Mouse (Mus musculus): Measurements from ENCODE around the gene Cast. TPM values are rescaled to one million over a fixed set of nuclear protein-coding genes. Genes with fewer than 3 reads are reported as not detected.

The Cast gene
- polyA plus RNA-seq, 1 experiment from 2014 or later = 14.7 TPM

GRCm38 (mm10) chr13:74806934-74807333 lies 1.7 kb downstream of the Cast start:
- no peaks in the 10 kb centered on the region for H3K9me3 ChIP-seq (ENCODE audit: control insufficient read depth, low read length)

DNA sequence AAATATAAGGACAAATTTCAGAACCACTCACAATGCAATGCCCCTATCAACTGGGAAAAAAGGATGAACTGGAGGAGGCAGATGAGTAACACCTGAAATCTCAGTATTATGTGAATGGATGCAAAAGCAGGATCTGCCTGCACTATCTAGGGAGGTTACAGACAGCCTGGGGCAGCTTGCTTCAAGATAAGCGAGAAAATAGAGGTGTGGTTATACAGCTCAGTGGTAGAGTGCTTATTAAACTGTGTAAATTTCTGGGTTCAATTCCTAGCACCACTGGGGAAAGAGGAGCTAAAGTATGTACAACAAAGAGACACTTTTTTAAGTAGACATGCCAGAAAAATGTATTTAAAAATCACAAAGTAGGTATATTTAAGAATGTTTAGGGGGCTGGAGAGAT lies 14.2 kb downstream of the Cast start:
- no peak overlapping the region for H3K4me2 ChIP-seq (ENCODE audit: low read depth, low read length, severe bottlenecking)
- H3K27ac ChIP-seq (ENCODE audit: low read depth, low read length) = no peak overlapping the region
- ATAC-seq (replicated peaks; ENCODE audit: low FRiP score) (no peak), DNase-seq (ENCODE audit: low spot score) (no peak)
- no peaks in the 10 kb centered on the region for H3K4me1 ChIP-seq (replicated peaks; ENCODE audit: control insufficient read depth, insufficient read depth, low read length)
- no peak overlapping the region for H3K9ac ChIP-seq (ENCODE audit: low read length)
- no peak overlapping the region for H3K4me3 ChIP-seq (ENCODE audit: low read depth, low read length)
- no peaks in the 10 kb centered on the region for H3K27me3 ChIP-seq (ENCODE audit: control insufficient read depth, insufficient read depth, low read length)
- H3K36me3 ChIP-seq (ENCODE audit: control insufficient read depth, insufficient read depth, low read length) = no peaks in the 10 kb centered on the region
- WGBS = 56% methylated on average over 1 of the region's 1 CpGs
- H3K9me3 ChIP-seq (ENCODE audit: control insufficient read depth, low read length) = no peaks in the 10 kb centered on the region

More at GRCm38 (mm10) chr13:74806934-74807333, 1.7 kb downstream of the Cast start:
- Histone ChIP-seq H3K36me3 (ENCODE audit: control insufficient read depth, insufficient read depth, low read length) (no peaks in the 10 kb centered on the region), H3K27me3 (ENCODE audit: control insufficient read depth, insufficient read depth, low read length) (peaks cover 3% of the 10 kb centered on the region; the same call in 1 of the 2 replicates), H3K9ac (ENCODE audit: low read length) (no peak overlapping the region), H3K4me2 (ENCODE audit: low read depth, low read length, severe bottlenecking) (peak overlapping the region; percentile 95), H3K27ac (ENCODE audit: low read depth, low read length) (no peak overlapping the region), H3K4me3 (ENCODE audit: low read depth, low read length) (no peak overlapping the region), H3K4me1 (replicated peaks; ENCODE audit: control insufficient read depth, insufficient read depth, low read length) (0 out of 2 replicates have a peak, but pooled peaks cover 2% of the 10 kb centered on the region)
- ATAC-seq (replicated peaks; ENCODE audit: low FRiP score) (no peak), DNase-seq (ENCODE audit: low spot score) (no peak)
- WGBS = 58% methylated on average over 5 of the region's 5 CpGs

GRCm38 (mm10) chr13:74787681-74788080 lies 20.9 kb downstream of the Cast start:
- no peak for ATAC-seq (replicated peaks; ENCODE audit: low FRiP score)
- Histone ChIP-seq H3K9ac (ENCODE audit: low read length) (no peak overlapping the region), H3K27me3 (ENCODE audit: control insufficient read depth, insufficient read depth, low read length) (no peaks in the 10 kb centered on the region), H3K36me3 (ENCODE audit: control insufficient read depth, insufficient read depth, low read length) (no peaks in the 10 kb centered on the region), H3K27ac (ENCODE audit: low read depth, low read length) (no peak overlapping the region), H3K4me3 (ENCODE audit: low read depth, low read length) (no peak overlapping the region), H3K4me1 (replicated peaks; ENCODE audit: control insufficient read depth, insufficient read depth, low read length) (no peaks in the 10 kb centered on the region), H3K4me2 (ENCODE audit: low read depth, low read length, severe bottlenecking) (no peak overlapping the region), H3K9me3 (ENCODE audit: control insufficient read depth, low read length) (no peaks in the 10 kb centered on the region)
- no peak for DNase-seq (ENCODE audit: low spot score)
- 0% methylated on average over 1 of the region's 1 CpGs for WGBS

DNA sequence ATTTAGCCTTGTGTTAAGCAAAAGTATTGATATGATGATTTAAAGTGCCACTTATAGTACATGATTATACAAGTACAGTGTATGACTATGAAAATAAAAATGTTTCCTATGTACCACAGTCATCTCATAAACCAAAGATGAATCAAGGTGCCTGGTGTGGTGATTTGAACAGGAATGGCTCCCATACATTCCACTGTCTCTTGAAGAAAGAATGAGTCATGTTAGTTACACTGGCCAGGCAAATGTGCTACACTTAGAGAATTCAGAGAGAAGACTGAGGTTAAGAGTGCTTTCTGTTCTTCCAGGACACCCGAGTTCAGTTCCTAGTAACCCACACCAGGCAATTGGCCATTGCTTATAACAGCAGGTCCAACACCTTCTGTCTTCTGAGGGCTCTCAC lies 36.5 kb downstream of the Cast start:
- WGBS = 84% methylated on average over 1 of the region's 1 CpGs
- Histone ChIP-seq H3K4me3 (ENCODE audit: low read depth, low read length) (no peak overlapping the region), H3K27me3 (ENCODE audit: control insufficient read depth, insufficient read depth, low read length) (no peaks in the 10 kb centered on the region), H3K4me1 (replicated peaks; ENCODE audit: control insufficient read depth, insufficient read depth, low read length) (no peaks in the 10 kb centered on the region), H3K9ac (ENCODE audit: low read length) (no peak overlapping the region), H3K36me3 (ENCODE audit: control insufficient read depth, insufficient read depth, low read length) (no peaks in the 10 kb centered on the region), H3K27ac (ENCODE audit: low read depth, low read length) (no peak overlapping the region), H3K9me3 (ENCODE audit: control insufficient read depth, low read length) (no peaks in the 10 kb centered on the region), H3K4me2 (ENCODE audit: low read depth, low read length, severe bottlenecking) (no peak overlapping the region)
- DNase-seq (ENCODE audit: low spot score) (no peak), ATAC-seq (replicated peaks; ENCODE audit: low FRiP score) (no peak)

GRCm38 (mm10) chr13:74770480-74770879 lies 38.1 kb downstream of the Cast start:
- Histone ChIP-seq H3K27me3 (ENCODE audit: control insufficient read depth, insufficient read depth, low read length) (no peaks in the 10 kb centered on the region), H3K4me3 (ENCODE audit: low read depth, low read length) (peak overlapping the region; percentile 39), H3K4me1 (replicated peaks; ENCODE audit: control insufficient read depth, insufficient read depth, low read length) (no peaks in the 10 kb centered on the region), H3K9ac (ENCODE audit: low read length) (peak overlapping the region; percentile 47), H3K27ac (ENCODE audit: low read depth, low read length) (no peak overlapping the region), H3K36me3 (ENCODE audit: control insufficient read depth, insufficient read depth, low read length) (no peaks in the 10 kb centered on the region), H3K9me3 (ENCODE audit: control insufficient read depth, low read length) (no peaks in the 10 kb centered on the region), H3K4me2 (ENCODE audit: low read depth, low read length, severe bottlenecking) (peak overlapping the region; percentile 59)
- WGBS = 1% methylated on average over 21 of the region's 21 CpGs
- peak; percentile 98 for ATAC-seq (replicated peaks; ENCODE audit: low FRiP score)
- peak; percentile 93 for DNase-seq (ENCODE audit: low spot score)

- ATAC-seq (replicated peaks; ENCODE audit: low FRiP score) = peak; percentile 49
- WGBS = 19% methylated on average over 6 of the region's 8 CpGs
- DNase-seq (ENCODE audit: low spot score) = no peak
- Histone ChIP-seq H3K4me1 (replicated peaks; ENCODE audit: control insufficient read depth, insufficient read depth, low read length) (no peaks in the 10 kb centered on the region), H3K27ac (ENCODE audit: low read depth, low read length) (no peak overlapping the region), H3K4me2 (ENCODE audit: low read depth, low read length, severe bottlenecking) (peak overlapping the region; percentile 59), H3K4me3 (ENCODE audit: low read depth, low read length) (peak overlapping the region; percentile 39), H3K9me3 (ENCODE audit: control insufficient read depth, low read length) (no peaks in the 10 kb centered on the region), H3K36me3 (ENCODE audit: control insufficient read depth, insufficient read depth, low read length) (no peaks in the 10 kb centered on the region), H3K27me3 (ENCODE audit: control insufficient read depth, insufficient read depth, low read length) (no peaks in the 10 kb centered on the region), H3K9ac (ENCODE audit: low read length) (no peak overlapping the region; the same call in 1 of the 2 replicates)
Observed at GRCm38 (mm10) chr13:74769871-74770270, 38.7 kb downstream of the Cast start.

GRCm38 (mm10) chr13:74767186-74767585 lies 41.4 kb downstream of the Cast start:
- H3K4me3 ChIP-seq (ENCODE audit: low read depth, low read length) = no peak overlapping the region
- no peak for ATAC-seq (replicated peaks; ENCODE audit: low FRiP score)

GRCm38 (mm10) chr13:74762741-74763140 lies 45.9 kb downstream of the Cast start:
- H3K27ac ChIP-seq (ENCODE audit: low read depth, low read length) = no peak overlapping the region
- H3K9me3 ChIP-seq (ENCODE audit: control insufficient read depth, low read length) = no peaks in the 10 kb centered on the region
- no peaks in the 10 kb centered on the region for H3K27me3 ChIP-seq (ENCODE audit: control insufficient read depth, insufficient read depth, low read length)
- no peaks in the 10 kb centered on the region for H3K4me1 ChIP-seq (replicated peaks; ENCODE audit: control insufficient read depth, insufficient read depth, low read length)
- H3K4me3 ChIP-seq (ENCODE audit: low read depth, low read length) = no peak overlapping the region
- 85% methylated on average over 1 of the region's 1 CpGs for WGBS
- H3K4me2 ChIP-seq (ENCODE audit: low read depth, low read length, severe bottlenecking) = no peak overlapping the region
- no peak overlapping the region for H3K9ac ChIP-seq (ENCODE audit: low read length)
- DNase-seq (ENCODE audit: low spot score) (no peak), ATAC-seq (replicated peaks; ENCODE audit: low FRiP score) (no peak)
- H3K36me3 ChIP-seq (ENCODE audit: control insufficient read depth, insufficient read depth, low read length) = no peaks in the 10 kb centered on the region

More at GRCm38 (mm10) chr13:74767186-74767585, 41.4 kb downstream of the Cast start:
- Histone ChIP-seq H3K9me3 (ENCODE audit: control insufficient read depth, low read length) (no peaks in the 10 kb centered on the region), H3K4me2 (ENCODE audit: low read depth, low read length, severe bottlenecking) (no peak overlapping the region), H3K27me3 (ENCODE audit: control insufficient read depth, insufficient read depth, low read length) (no peaks in the 10 kb centered on the region), H3K9ac (ENCODE audit: low read length) (no peak overlapping the region), H3K4me1 (replicated peaks; ENCODE audit: control insufficient read depth, insufficient read depth, low read length) (no peaks in the 10 kb centered on the region), H3K27ac (ENCODE audit: low read depth, low read length) (no peak overlapping the region), H3K36me3 (ENCODE audit: control insufficient read depth, insufficient read depth, low read length) (no peaks in the 10 kb centered on the region)
- 75% methylated on average over 2 of the region's 2 CpGs for WGBS
- DNase-seq (ENCODE audit: low spot score) = no peak

DNA sequence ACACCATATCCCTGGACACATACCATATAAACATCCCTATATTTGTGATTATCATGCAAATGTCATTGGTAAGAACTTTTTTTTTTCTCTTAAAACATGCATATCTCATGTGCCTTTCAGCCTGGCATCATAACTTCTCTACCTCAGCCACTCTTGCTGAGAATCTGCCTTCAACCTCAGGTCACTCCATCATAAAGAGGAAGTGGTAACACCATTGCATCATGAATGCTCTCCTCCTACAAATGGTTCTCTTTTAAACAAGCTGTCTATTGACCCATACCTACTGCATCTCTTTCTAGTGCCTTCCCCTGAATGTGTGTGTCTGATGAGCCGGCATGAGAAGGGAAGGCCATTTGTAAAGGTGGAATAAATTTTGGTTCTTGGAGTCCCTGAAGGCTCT lies 49.5 kb downstream of the Cast start:
- Histone ChIP-seq H3K27ac (ENCODE audit: low read depth, low read length) (no peak overlapping the region), H3K4me1 (replicated peaks; ENCODE audit: control insufficient read depth, insufficient read depth, low read length) (no peaks in the 10 kb centered on the region), H3K27me3 (ENCODE audit: control insufficient read depth, insufficient read depth, low read length) (no peaks in the 10 kb centered on the region), H3K9me3 (ENCODE audit: control insufficient read depth, low read length) (no peaks in the 10 kb centered on the region), H3K4me3 (ENCODE audit: low read depth, low read length) (no peak overlapping the region), H3K4me2 (ENCODE audit: low read depth, low read length, severe bottlenecking) (no peak overlapping the region), H3K36me3 (ENCODE audit: control insufficient read depth, insufficient read depth, low read length) (no peaks in the 10 kb centered on the region), H3K9ac (ENCODE audit: low read length) (no peak overlapping the region)
- DNase-seq (ENCODE audit: low spot score) (no peak), ATAC-seq (replicated peaks; ENCODE audit: low FRiP score) (no peak)
- WGBS = 85% methylated on average over 1 of the region's 1 CpGs

Measured in forebrain, embryonic 11.5 days (tissue).